Mouse (Mus musculus): ENCODE results near the gene Ptges2. TPM values are rescaled to one million over a fixed set of nuclear protein-coding genes. Genes with fewer than 3 reads are reported as not detected.

Gene Ptges2
- total RNA-seq, 2 experiments from 2014 or later, result 63.4 to 70.0 TPM

GRCm38 (mm10) chr2:32455101-32455500 is 59.4 kb downstream of the Ptges2 start:
- no peak for DNase-seq
- intact Hi-C loops (cut with DNase I), result loop anchor here (5.0 kb wide), 1 partner anchor 38 kb away; no protein-coding TSS in a partner anchor

Other genes with a start within 250 kb of the Ptges2 start
- gene Prrc2b, start 244.8 kb upstream of the Ptges2 start, total RNA-seq (2021), result 100 to 1,000 TPM; 118 to 134 TPM
- 10 to 100 TPM; 13.9 to 14.5 TPM for gene Pomt1, start 159.3 kb upstream of the Ptges2 start, total RNA-seq (2021)
- 10 to 100 TPM; 30.9 to 34.9 TPM for gene Uck1, start 135.7 kb upstream of the Ptges2 start, total RNA-seq (2021)
- gene Golga2, start 108.5 kb upstream of the Ptges2 start, total RNA-seq (2021), result 10 to 100 TPM; 73.7 to 74.8 TPM
- 100 to 1,000 TPM; 163 to 182 TPM for gene Swi5, start 107.8 kb upstream of the Ptges2 start, total RNA-seq (2021)
- 10 to 100 TPM; 37.4 to 39.3 TPM for gene Ciz1, start 43.6 kb upstream of the Ptges2 start, total RNA-seq (2021)
- gene Dnm1, start 42.6 kb upstream of the Ptges2 start, total RNA-seq (2021), result 10 to 100 TPM; 10.0 to 12.5 TPM
- 10 to 100 TPM; 52.7 to 57.4 TPM for gene 1110008P14Rik, start 14.0 kb upstream of the Ptges2 start, total RNA-seq (2021)
- 1 to 10 TPM; 4.2 to 7.1 TPM for gene Lcn2, start 7.6 kb upstream of the Ptges2 start, total RNA-seq (2021)
- 1 to 10 TPM; 3.2 to 4.4 TPM for gene Naif1, start 54.6 kb downstream of the Ptges2 start, total RNA-seq (2021)
- gene Slc25a25, start 55.5 kb downstream of the Ptges2 start, total RNA-seq (2021), result 10 to 100 TPM; 10.1 to 13.5 TPM
- 10 to 100 TPM in 1 of 2 experiments, 1 to 10 TPM in 1; 9.7 to 13.0 TPM for gene Fam102a, start 139.4 kb downstream of the Ptges2 start, total RNA-seq (2021)
- gene Dpm2, start 175.0 kb downstream of the Ptges2 start, total RNA-seq (2021), result 10 to 100 TPM; 31.2 to 32.6 TPM
- gene Pip5kl1, start 178.9 kb downstream of the Ptges2 start, total RNA-seq (2021), result not detected
- gene 9430097D07Rik, start 179.8 kb downstream of the Ptges2 start, total RNA-seq (2021), result not detected
- gene St6galnac4, start 191.2 kb downstream of the Ptges2 start, total RNA-seq (2021), result 10 to 100 TPM; 29.3 to 31.8 TPM
- 100 to 1,000 TPM in 1 of 2 experiments, 10 to 100 TPM in 1; 87.9 to 103 TPM for gene St6galnac6, start 203.8 kb downstream of the Ptges2 start, total RNA-seq (2021)
- 100 to 1,000 TPM; 522 to 538 TPM for gene Ak1, start 225.9 kb downstream of the Ptges2 start, total RNA-seq (2021)

Data from heart, postnatal 10 days (tissue).